Mouse (Mus musculus) G1E (cell line): Measurements from ENCODE around the gene Gm10203.

Experiments
- CTCF ChIP-seq: IDR thresholded peaks from 2 replicates; pipeline ENCODE4 v1.5.1; 2012; ENCODE audit warnings: low read depth, low read length, inconsistent platforms, mixed read lengths
- TAL1 ChIP-seq: conservative IDR thresholded peaks from 2 replicates; pipeline ENCODE4 v1.6.1; 2012; ENCODE audit warnings: low read depth, low read length, inconsistent platforms, mixed read lengths

DNA sequence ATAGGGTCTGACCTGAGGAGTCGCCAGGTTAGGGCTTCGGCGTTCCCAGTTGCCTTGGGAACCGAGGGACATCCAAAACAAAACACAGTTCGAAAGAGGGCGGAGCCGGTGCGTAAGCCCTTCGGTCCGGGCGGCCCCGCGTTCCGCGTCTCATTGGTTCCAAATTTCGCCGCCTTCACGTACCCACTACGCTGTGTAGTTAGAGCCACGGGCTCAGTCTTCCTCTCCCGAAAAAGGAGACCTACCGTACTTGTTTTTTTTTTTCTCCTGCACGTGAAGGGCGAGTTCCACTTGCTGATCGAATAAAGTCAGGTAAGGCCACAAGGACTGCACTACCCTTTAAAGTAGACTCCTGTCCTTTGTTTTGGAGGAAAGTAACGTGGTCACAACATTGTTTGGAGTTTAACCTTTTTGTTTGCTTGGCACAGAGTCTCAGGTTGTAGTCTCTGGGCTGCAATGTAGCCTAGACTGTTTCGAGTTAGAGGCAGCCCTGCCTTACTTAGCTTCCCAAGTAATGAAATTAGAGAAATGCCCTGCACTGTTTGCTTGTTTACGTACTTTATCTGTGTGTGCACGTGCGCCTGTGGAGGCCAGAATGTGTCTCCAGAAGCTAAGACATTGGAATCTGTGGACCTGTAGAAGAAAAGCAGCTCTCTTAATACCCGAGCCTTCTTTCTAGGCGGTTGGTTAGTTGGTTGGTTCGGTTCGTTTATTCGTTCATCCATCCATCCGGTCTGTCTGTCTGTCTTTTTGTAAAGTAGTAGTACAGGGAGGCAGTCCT is 11.6 kb downstream of the Gm10203 start:
- no peak for TF ChIP-seq CTCF
- TF ChIP-seq TAL1 = no peak
